ENCODE assay signal across 12 mouse cellular contexts in the genomic region with DNA sequence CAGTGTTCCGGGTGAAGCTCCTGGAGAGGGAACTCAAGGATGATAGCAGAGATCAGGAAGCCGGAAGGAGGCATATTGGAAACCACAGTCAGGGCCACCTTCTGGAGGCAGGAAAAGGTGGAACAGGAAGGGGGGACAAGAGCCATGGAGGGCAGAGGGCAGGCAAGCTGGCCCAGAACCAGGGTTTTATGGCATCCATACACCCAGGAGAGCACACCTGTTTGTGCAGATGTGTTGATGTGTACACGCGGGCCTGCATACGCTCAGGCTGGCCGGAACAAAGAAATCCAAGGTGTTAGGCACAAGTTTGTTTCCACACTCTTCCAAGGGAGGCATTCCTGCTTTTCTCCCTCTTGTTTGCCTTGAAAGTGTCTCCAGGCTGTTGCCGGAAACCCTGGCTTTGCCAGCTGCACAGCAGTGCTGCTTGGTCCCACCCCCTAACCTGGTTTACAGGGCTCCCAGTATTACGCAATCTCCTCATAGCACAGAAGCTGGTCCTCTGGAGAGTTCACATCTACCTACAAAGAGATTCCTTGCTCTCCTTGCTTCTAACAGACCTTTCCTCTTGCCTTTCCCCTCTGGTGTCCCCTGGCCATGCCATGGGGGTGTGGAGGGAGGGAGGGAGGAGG. TPM values are rescaled to one million over a fixed set of nuclear protein-coding genes. Genes with fewer than 3 reads are reported as not detected.
A peak's percentile ranks its signal among the peaks of the same experiment; 100 is the strongest.
DNase-seq lines count a peak whose midpoint lies in the region; ATAC-seq lines count a peak whose summit lies in the region.
"Had no signal": no experiment of that assay in that cellular context is flagged by ENCODE, and none has a peak within 500 bp of the region (broad histone marks: within the 10 kb centered on the region; RNA-seq: fewer than 3 reads in every experiment).

No protein-coding gene starts in this region.

- no peak overlapping the region for H3K4me2 ChIP-seq in limb, embryonic 11.5 days (ENCODE audit: low read depth, severe bottlenecking)
- H3K4me2 ChIP-seq: neural tube, embryonic 15.5 days had no signal

- no peaks in the 10 kb centered on the region for H3K36me3 ChIP-seq in embryonic facial prominence, embryonic 10.5 days (replicated peaks)
- no peaks in the 10 kb centered on the region for H3K36me3 ChIP-seq in limb, embryonic 11.5 days (ENCODE audit: control insufficient read depth, insufficient read depth, low read length)
- H3K36me3 ChIP-seq: neural tube, embryonic 15.5 days had no signal

- peaks cover 40% of the 10 kb centered on the region for H3K4me1 ChIP-seq in embryonic facial prominence, embryonic 10.5 days
- peaks cover 7% of the 10 kb centered on the region for H3K4me1 ChIP-seq in limb, embryonic 11.5 days (ENCODE audit: control insufficient read depth, insufficient read depth, low read length)
- H3K4me1 ChIP-seq: neural tube, embryonic 15.5 days had no signal

- peak; percentile 66; the same call in 1 of the 2 replicates for ATAC-seq in limb, embryonic 11.5 days (ENCODE audit: insufficient number of reproducible peaks, low FRiP score, low TSS enrichment, low read depth)

- no peak overlapping the region for H3K9ac ChIP-seq in limb, embryonic 11.5 days (ENCODE audit: low read length)
- H3K9ac ChIP-seq: neural tube, embryonic 15.5 days had no signal

- peak; percentile 25 for DNase-seq in layer of hippocampus, adult 9-11 months
- DNase-seq in layer of hippocampus, postnatal 25 days (ENCODE audit: extremely low spot score in 1 of 2, low spot score in 1 of 2) = no peak
- no peak for DNase-seq in embryonic facial prominence, embryonic 10.5 days (ENCODE audit: low spot score)
- no peak for DNase-seq in limb, embryonic 11.5 days (ENCODE audit: low spot score)
- DNase-seq in lung, postnatal 25 days (ENCODE audit: low spot score) = peak; percentile 51
- no peak for DNase-seq in kidney, adult 8-10 months
- DNase-seq in adrenal gland, postnatal 14 days = no peak
- no peak for DNase-seq in yolk sac, embryonic 10.5 days (ENCODE audit: low spot score)
- DNase-seq: cerebellum, adult 18-20 months; embryo, embryonic 11 days; thymus, adult 18-20 months had no signal

- 0 out of 2 replicates have a peak overlapping the region, but pooled peaks have one; percentile 30 for H3K27ac ChIP-seq in embryonic facial prominence, embryonic 10.5 days (replicated peaks)
- no peak overlapping the region; the same call in 1 of the 2 replicates for H3K27ac ChIP-seq in limb, embryonic 11.5 days (replicated peaks; ENCODE audit: low read depth, low read length)
- H3K27ac ChIP-seq: neural tube, embryonic 15.5 days had no signal

- H3K4me3 ChIP-seq in embryonic facial prominence, embryonic 10.5 days = no peak overlapping the region
- no peak overlapping the region for H3K4me3 ChIP-seq in limb, embryonic 11.5 days (ENCODE audit: low read depth, low read length)
- H3K4me3 ChIP-seq: neural tube, embryonic 15.5 days had no signal

- no peaks in the 10 kb centered on the region for H3K9me3 ChIP-seq in embryonic facial prominence, embryonic 10.5 days
- H3K9me3 ChIP-seq in limb, embryonic 11.5 days (ENCODE audit: control insufficient read depth, low read length) = no peaks in the 10 kb centered on the region
- H3K9me3 ChIP-seq: neural tube, embryonic 15.5 days had no signal

- WGBS in embryonic facial prominence, embryonic 10.5 days = 81% methylated on average over 8 of the region's 8 CpGs
- 62% methylated on average over 8 of the region's 8 CpGs for WGBS in limb, embryonic 11.5 days

- no peaks in the 10 kb centered on the region for H3K27me3 ChIP-seq in embryonic facial prominence, embryonic 10.5 days (replicated peaks; ENCODE audit: low read depth, poor library complexity, severe bottlenecking)
- H3K27me3 ChIP-seq in limb, embryonic 11.5 days (ENCODE audit: control insufficient read depth, insufficient read depth, low read length) = no peaks in the 10 kb centered on the region
- H3K27me3 ChIP-seq: neural tube, embryonic 15.5 days had no signal

RNA-seq across cellular contexts. Expression of a gene that starts 48.9 kb away (rescaled TPM):
- total RNA-seq in layer of hippocampus, postnatal 25 days (2021) = under 1 TPM; 0.32 to 0.63 TPM
- polyA plus RNA-seq in embryonic facial prominence, embryonic 10.5 days (2016; fragmentation: Nextera tagmentation; extraction: Ambion mirVana) = not detected in 2 replicates
- polyA plus RNA-seq in limb, embryonic 11.5 days (2014; fragmentation: Nextera tagmentation; extraction: Ambion mirVana) = not detected in 2 replicates
- 4.9 and 5.0 TPM in 2 replicates for total RNA-seq in adrenal gland, postnatal 14 days (2021)

Comparison
In these comparisons a context has a peak if more than half of its experiments do, and no peak if none do; other contexts are left out.
1. DNase-seq: peak in layer of hippocampus, adult 9-11 months (single experiment) and lung, postnatal 25 days (single experiment); none in layer of hippocampus, postnatal 25 days (0 of 2), embryonic facial prominence, embryonic 10.5 days (single experiment), limb, embryonic 11.5 days (single experiment), kidney, adult 8-10 months (0 of 2), adrenal gland, postnatal 14 days (single experiment) and yolk sac, embryonic 10.5 days (single experiment).